Mouse (Mus musculus) myocyte (in vitro differentiated cells): ENCODE measurements at regions not wholly inside any gene's neighbourhood (a gene's known extent, or its start where the extent isn't known, plus 50 kb on each side); places are given as distances from the start of the nearest gene placed in this dataset.

ENCODE experiments used
- E2F4 ChIP-seq: IDR thresholded peaks from one replicate; pipeline ENCODE4 v1.6.1; 2011; ENCODE audit warnings: mild to moderate bottlenecking, control low read depth, moderate library complexity; ENCODE audit not compliant: insufficient read depth
- MAX ChIP-seq: IDR thresholded peaks from one replicate; pipeline ENCODE4 v1.6.1; 2011; ENCODE audit warnings: low read depth, mild to moderate bottlenecking, control low read depth
- MYOG ChIP-seq, 3 experiments: IDR thresholded peaks; one replicate each; pipeline ENCODE4 v1.6.1; 2011; ENCODE audit warnings: control low read depth in 2 of 3, low read depth in 2 of 3, mild to moderate bottlenecking in 2 of 3; ENCODE audit not compliant: insufficient read length in 2 of 3, control insufficient read depth in 1 of 3, insufficient read depth in 1 of 3
- POLR2A ChIP-seq: IDR thresholded peaks from one replicate; pipeline ENCODE4 v1.6.1; 2011; ENCODE audit warnings: low read depth, mild to moderate bottlenecking, control low read depth, moderate library complexity; ENCODE audit not compliant: insufficient read length
- POLR2AphosphoS2 ChIP-seq: IDR thresholded peaks from one replicate; pipeline ENCODE4 v1.6.1; 2011; ENCODE audit warnings: low read depth, control low read depth; ENCODE audit not compliant: insufficient read length
- SRF ChIP-seq: IDR thresholded peaks from one replicate; pipeline ENCODE4 v1.6.1; 2011; ENCODE audit warnings: low read depth; ENCODE audit not compliant: control insufficient read depth, insufficient read length
- TCF12 ChIP-seq: IDR thresholded peaks from one replicate; pipeline ENCODE4 v1.6.1; 2011; ENCODE audit warnings: mild to moderate bottlenecking, control low read depth; ENCODE audit not compliant: poor library complexity, insufficient read depth, severe bottlenecking
- USF1 ChIP-seq: IDR thresholded peaks from one replicate; pipeline ENCODE4 v1.6.1; 2011; ENCODE audit warnings: low read depth, mild to moderate bottlenecking, control low read depth, moderate library complexity

GRCm38 (mm10) chr4:91587541-91588059 lies 187.0 kb upstream of the Elavl2 start:
- TF ChIP-seq POLR2A (no peak), TCF12 (no peak), E2F4 (no peak), SRF (no peak), MAX (no peak), MYOG (IDR thresholded peaks at IDR 0.05; ENCODE audit: control insufficient read depth in 1 of 3, insufficient read depth in 1 of 3, insufficient read length in 2 of 3, low read depth in 2 of 3) (no peak), POLR2AphosphoS2 (no peak), USF1 (no peak)
